Mouse (Mus musculus): Measurements from ENCODE around the gene 1700021F07Rik.

Gene 1700021F07Rik

GRCm38 (mm10) chr2:173561851-173562442 is 39.6 kb downstream of the 1700021F07Rik start:
- DNase-seq (ENCODE audit: low spot score in 2 of 2), result peak; percentile 31 to 34

DNA sequence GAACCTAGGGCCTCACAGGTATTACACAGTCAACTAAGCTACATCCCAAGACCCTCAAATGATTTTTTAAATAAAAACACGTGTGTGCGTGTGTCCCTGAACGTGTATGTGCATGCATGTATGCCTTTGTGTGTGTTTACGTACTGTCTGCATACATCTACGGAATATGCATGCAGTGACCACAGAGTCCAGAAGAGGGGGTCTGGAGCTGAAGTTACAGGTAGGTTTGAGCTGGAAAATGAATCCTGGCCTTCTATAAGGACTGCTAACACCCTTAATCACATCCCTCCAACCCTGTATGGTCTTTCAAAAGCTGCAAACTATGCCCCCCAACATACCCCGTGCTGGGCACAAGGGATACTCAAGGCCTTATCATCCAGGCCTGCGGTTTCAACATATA is 41.0 kb downstream of the 1700021F07Rik start:
- DNase-seq (ENCODE audit: low spot score in 2 of 2), result no peak

DNA sequence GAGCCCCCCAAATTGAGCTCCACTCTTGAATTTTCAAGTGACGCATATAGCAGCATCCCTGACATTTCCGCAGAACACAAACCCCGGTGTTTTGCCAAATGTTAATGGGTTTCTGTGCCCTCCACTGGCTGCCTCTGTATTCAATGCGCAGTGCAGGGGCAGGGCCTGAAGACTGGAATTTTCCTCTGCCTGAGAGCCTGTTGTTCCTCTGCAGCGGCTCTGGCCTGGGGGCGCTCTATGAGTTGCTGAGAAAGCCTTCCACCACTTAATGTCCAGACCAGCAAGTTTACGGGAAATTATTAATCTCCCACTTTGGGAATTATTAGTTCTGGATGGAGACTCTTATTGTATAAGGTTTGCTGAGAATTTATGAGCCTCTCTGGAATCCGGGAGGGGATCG is 41.8 kb downstream of the 1700021F07Rik start:
- no peak for DNase-seq (ENCODE audit: low spot score in 2 of 2)
